In genomic region chr5:121704512-121705248, GRCm38 (mm10) we compare ENCODE assay signal across 8 mouse cellular contexts. TPM values are rescaled to one million over a fixed set of nuclear protein-coding genes. Genes with fewer than 3 reads are reported as not detected.
DNase-seq lines count a peak whose midpoint lies in the region; ATAC-seq and TF ChIP-seq lines count a peak whose summit lies in the region.

No protein-coding gene starts in this region.

- H3K27ac ChIP-seq in layer of hippocampus, adult 2 months, result no peak overlapping the region
- H3K27ac ChIP-seq in embryonic facial prominence, embryonic 12.5 days, result no peak overlapping the region
- no peak overlapping the region for H3K27ac ChIP-seq in kidney, embryonic 16.5 days (ENCODE audit: low read length)
- H3K27ac ChIP-seq in neural tube, embryonic 12.5 days, result no peak overlapping the region

- TF ChIP-seq CTCF in layer of hippocampus, adult 2 months (conservative IDR thresholded peaks at IDR 0.05), result no peak

- peak overlapping the region; percentile 38 for H3K4me2 ChIP-seq in embryonic facial prominence, embryonic 12.5 days (replicated peaks)
- H3K4me2 ChIP-seq in kidney, embryonic 16.5 days (replicated peaks; ENCODE audit: low read depth, low read length), result peak overlapping the region; percentile 48
- H3K4me2 ChIP-seq in neural tube, embryonic 12.5 days (replicated peaks), result peak overlapping the region; percentile 47

- H3K4me3 ChIP-seq in layer of hippocampus, adult 2 months, result peak overlapping the region; percentile 39
- H3K4me3 ChIP-seq in embryonic facial prominence, embryonic 12.5 days, result peak overlapping the region; percentile 19
- peak overlapping the region; percentile 21 for H3K4me3 ChIP-seq in kidney, embryonic 16.5 days (ENCODE audit: low read length)
- H3K4me3 ChIP-seq in neural tube, embryonic 12.5 days, result no peak overlapping the region

- peaks cover 11% of the 10 kb centered on the region for H3K4me1 ChIP-seq in embryonic facial prominence, embryonic 12.5 days
- peaks cover 10% of the 10 kb centered on the region for H3K4me1 ChIP-seq in kidney, embryonic 16.5 days (ENCODE audit: insufficient read depth, low read length)
- H3K4me1 ChIP-seq in neural tube, embryonic 12.5 days, result peaks cover 7% of the 10 kb centered on the region

- no peaks in the 10 kb centered on the region for H3K27me3 ChIP-seq in embryonic facial prominence, embryonic 12.5 days
- no peaks in the 10 kb centered on the region for H3K27me3 ChIP-seq in kidney, embryonic 16.5 days (ENCODE audit: insufficient read depth, low read length)
- H3K27me3 ChIP-seq in neural tube, embryonic 12.5 days (replicated peaks), result no peaks in the 10 kb centered on the region

- WGBS in embryonic facial prominence, embryonic 12.5 days, result 8% methylated on average over 20 of the region's 20 CpGs
- 6% methylated on average over 20 of the region's 20 CpGs for WGBS in kidney, embryonic 16.5 days
- WGBS in neural tube, embryonic 12.5 days, result 12% methylated on average over 20 of the region's 20 CpGs

- DNase-seq in layer of hippocampus, adult 2 months (ENCODE audit: low spot score in 2 of 2), result no peak
- DNase-seq in layer of hippocampus, postnatal 25 days (ENCODE audit: extremely low spot score in 1 of 2, low spot score in 1 of 2), result no peak
- no peak for DNase-seq in spleen, postnatal 14 days (ENCODE audit: low spot score in 2 of 2)
- DNase-seq in frontal cortex, postnatal 14 days (ENCODE audit: low spot score in 2 of 2), result no peak
- no peak for DNase-seq in urinary bladder, postnatal 36 days (ENCODE audit: low spot score in 2 of 2)

- no peaks in the 10 kb centered on the region for H3K9me3 ChIP-seq in embryonic facial prominence, embryonic 12.5 days
- no peaks in the 10 kb centered on the region for H3K9me3 ChIP-seq in kidney, embryonic 16.5 days (ENCODE audit: low read length)
- H3K9me3 ChIP-seq in neural tube, embryonic 12.5 days, result no peaks in the 10 kb centered on the region

- no peak overlapping the region for H3K9ac ChIP-seq in embryonic facial prominence, embryonic 12.5 days
- no peak overlapping the region for H3K9ac ChIP-seq in kidney, embryonic 16.5 days (replicated peaks; ENCODE audit: low read length)
- no peak overlapping the region for H3K9ac ChIP-seq in neural tube, embryonic 12.5 days

- no peaks in the 10 kb centered on the region for H3K36me3 ChIP-seq in embryonic facial prominence, embryonic 12.5 days
- no peaks in the 10 kb centered on the region for H3K36me3 ChIP-seq in kidney, embryonic 16.5 days (ENCODE audit: insufficient read depth, low read length)
- no peaks in the 10 kb centered on the region for H3K36me3 ChIP-seq in neural tube, embryonic 12.5 days

- ATAC-seq in embryonic facial prominence, embryonic 12.5 days (ENCODE audit: insufficient number of reproducible peaks, insufficient read depth, low FRiP score, low TSS enrichment), result 0 out of 2 replicates have a peak, but pooled peaks have one; percentile 41
- peak; percentile 70; the same call in 1 of the 2 replicates for ATAC-seq in kidney, embryonic 16.5 days (ENCODE audit: low FRiP score, low TSS enrichment)
- no peak for ATAC-seq in neural tube, embryonic 12.5 days (ENCODE audit: low FRiP score, low read depth)

RNA-seq across cellular contexts. Expression of gene Atxn2, which starts 6.5 kb away (rescaled TPM):
- 100 to 1,000 TPM; 216 to 227 TPM for total RNA-seq in layer of hippocampus, adult 2 months (2021)
- total RNA-seq in layer of hippocampus, postnatal 25 days (2021), result 100 to 1,000 TPM; 197 to 244 TPM
- polyA plus RNA-seq in embryonic facial prominence, embryonic 12.5 days (2016; fragmentation: Nextera tagmentation; extraction: Ambion mirVana), result 72.3 and 91.6 TPM in 2 replicates
- polyA plus RNA-seq in kidney, embryonic 16.5 days (2015; fragmentation: Nextera tagmentation; extraction: Ambion mirVana), result 38.9 and 56.5 TPM in 2 replicates
- polyA plus RNA-seq in neural tube, embryonic 12.5 days (2016; fragmentation: Nextera tagmentation; extraction: Ambion mirVana), result 107 and 110 TPM in 2 replicates

RNA-seq across cellular contexts. Expression of gene Brap, which starts 44.3 kb away (rescaled TPM):
- total RNA-seq in layer of hippocampus, adult 2 months (2021), result 10 to 100 TPM; 67.8 to 68.4 TPM
- total RNA-seq in layer of hippocampus, postnatal 25 days (2021), result 10 to 100 TPM; 63.2 to 63.6 TPM
- polyA plus RNA-seq in embryonic facial prominence, embryonic 12.5 days (2016; fragmentation: Nextera tagmentation; extraction: Ambion mirVana), result 47.7 and 51.2 TPM in 2 replicates
- polyA plus RNA-seq in kidney, embryonic 16.5 days (2015; fragmentation: Nextera tagmentation; extraction: Ambion mirVana), result 34.9 and 37.4 TPM in 2 replicates
- 52.9 and 55.4 TPM in 2 replicates for polyA plus RNA-seq in neural tube, embryonic 12.5 days (2016; fragmentation: Nextera tagmentation; extraction: Ambion mirVana)

RNA-seq across cellular contexts. Expression of gene Acad10, which starts 44.4 kb away (rescaled TPM):
- total RNA-seq in layer of hippocampus, adult 2 months (2021), result 1 to 10 TPM; 4.2 to 4.3 TPM
- total RNA-seq in layer of hippocampus, postnatal 25 days (2021), result 1 to 10 TPM; 3.1 to 3.9 TPM
- polyA plus RNA-seq in embryonic facial prominence, embryonic 12.5 days (2016; fragmentation: Nextera tagmentation; extraction: Ambion mirVana), result 1.6 and 2.2 TPM in 2 replicates
- 4.3 and 5.7 TPM in 2 replicates for polyA plus RNA-seq in kidney, embryonic 16.5 days (2015; fragmentation: Nextera tagmentation; extraction: Ambion mirVana)
- polyA plus RNA-seq in neural tube, embryonic 12.5 days (2016; fragmentation: Nextera tagmentation; extraction: Ambion mirVana), result 1.7 and 2.0 TPM in 2 replicates
